Mouse (Mus musculus): ENCODE results near the gene Tnfsf13.
"Not testable (repeated sequence)": the region's sequence is repeated elsewhere in the genome, so short reads cannot be mapped to it uniquely, and the experiment has no call there.

Tnfsf13 gene

GRCm38 (mm10) chr11:69703814-69704612, 18.4 kb upstream of the Tnfsf13 start:
- no peak for DNase-seq

- not testable (repeated sequence) for DNase-seq
Measured at GRCm38 (mm10) chr11:69703381-69703780, 17.8 kb upstream of the Tnfsf13 start.

GRCm38 (mm10) chr11:69702886-69703285, 17.3 kb upstream of the Tnfsf13 start:
- DNase-seq, result not testable (repeated sequence)

- DNase-seq, result no peak
Measured at GRCm38 (mm10) chr11:69699595-69699994, 14.0 kb upstream of the Tnfsf13 start.

- DNase-seq, result no peak
Measured at GRCm38 (mm10) chr11:69698574-69698973, 13.0 kb upstream of the Tnfsf13 start.

- no peak for DNase-seq
Measured at GRCm38 (mm10) chr11:69697396-69697795, 11.8 kb upstream of the Tnfsf13 start.

GRCm38 (mm10) chr11:69695361-69696181, 10.0 kb upstream of the Tnfsf13 start, which contains the start of the genes Tnfsf12 and Tnfsfm13:
TSS of gene Tnfsf12 (minus strand) at chr11:69695849.
TSS of gene Tnfsfm13 (minus strand) at chr11:69696098.
- peak; percentile 87 for DNase-seq

- DNase-seq, result no peak
Measured at GRCm38 (mm10) chr11:69695046-69695360, 9.4 kb upstream of the Tnfsf13 start.

GRCm38 (mm10) chr11:69693421-69693965, 7.9 kb upstream of the Tnfsf13 start:
- DNase-seq, result peak; percentile 14

GRCm38 (mm10) chr11:69692863-69693262, 7.3 kb upstream of the Tnfsf13 start:
- DNase-seq, result peak; percentile 64

- DNase-seq, result peak; percentile 40
Measured at GRCm38 (mm10) chr11:69692196-69692811, 6.7 kb upstream of the Tnfsf13 start.

GRCm38 (mm10) chr11:69689891-69690290, 4.3 kb upstream of the Tnfsf13 start:
- peak; percentile 29 for DNase-seq

- no peak for DNase-seq
Measured at GRCm38 (mm10) chr11:69687061-69687460, 1.5 kb upstream of the Tnfsf13 start.

GRCm38 (mm10) chr11:69686377-69686776, 793 bp upstream of the Tnfsf13 start:
- peak; percentile 78 for DNase-seq

- DNase-seq, result peak; percentile 13
Measured at GRCm38 (mm10) chr11:69684936-69685335, 648 bp downstream of the Tnfsf13 start.

- DNase-seq, result no peak
Measured at GRCm38 (mm10) chr11:69684128-69684745, 1.3 kb downstream of the Tnfsf13 start.

- DNase-seq, result no peak
Measured at GRCm38 (mm10) chr11:69683576-69683975, 2.0 kb downstream of the Tnfsf13 start.

GRCm38 (mm10) chr11:69682840-69683533, 2.6 kb downstream of the Tnfsf13 start:
- peak; percentile 89 for DNase-seq

- DNase-seq, result no peak
Measured at GRCm38 (mm10) chr11:69682209-69682839, 3.3 kb downstream of the Tnfsf13 start.

GRCm38 (mm10) chr11:69681314-69682208, 4.0 kb downstream of the Tnfsf13 start, which contains the start of gene Senp3:
TSS of gene Senp3 (minus strand) at chr11:69682084.
- peak; percentile 95 for DNase-seq
